Mouse (Mus musculus) CH12.LX (cell line): ENCODE data around the gene Catsper2.
A peak's percentile ranks its signal among the peaks of the same experiment; 100 is the strongest.
"Not testable (repeated sequence)": the region's sequence is repeated elsewhere in the genome, so short reads cannot be mapped to it uniquely, and the experiment has no call there.

Experiments used
- CTCF ChIP-seq, 2 experiments: IDR thresholded peaks in 1 of 2; conservative IDR thresholded peaks in 1 of 2; 2 replicates each; pipeline ENCODE4 v1.5.1; 2011 to 2012; ENCODE audit warnings: low read depth in 2 of 2, low read length in 2 of 2, improper control_type of control experiment in 1 of 2, inconsistent platforms in 1 of 2, mild to moderate bottlenecking in 1 of 2, moderate library complexity in 1 of 2
- E2F4 ChIP-seq: IDR thresholded peaks from 2 replicates; pipeline ENCODE4 v1.6.1; 2011; ENCODE audit warnings: low read depth, low read length, improper control_type of control experiment; ENCODE audit not compliant: insufficient replicate concordance
- ETS1 ChIP-seq: conservative IDR thresholded peaks from 2 replicates; pipeline ENCODE4 v1.6.1; 2012; ENCODE audit warnings: low read depth, mild to moderate bottlenecking, inconsistent platforms, low read length, improper control_type of control experiment, moderate library complexity
- POLR2A ChIP-seq: IDR thresholded peaks from 2 replicates; pipeline ENCODE4 v1.6.1; 2011; ENCODE audit warnings: low read depth, mild to moderate bottlenecking, improper control_type of control experiment, low read length
- RCOR1 ChIP-seq: conservative IDR thresholded peaks from 2 replicates; pipeline ENCODE4 v1.6.1; 2012; ENCODE audit warnings: low read depth, mild to moderate bottlenecking, inconsistent platforms, low read length, improper control_type of control experiment
- SIN3A ChIP-seq: IDR thresholded peaks from 2 replicates; pipeline ENCODE4 v1.6.1; 2012; ENCODE audit warnings: low read length, improper control_type of control experiment, inconsistent platforms
- TBP ChIP-seq: conservative IDR thresholded peaks from 2 replicates; pipeline ENCODE4 v1.6.1; 2011; ENCODE audit warnings: low read depth, low read length, improper control_type of control experiment
- UBTF ChIP-seq: IDR thresholded peaks from 2 replicates; pipeline ENCODE4 v1.6.1; 2012; ENCODE audit warnings: low read depth, mild to moderate bottlenecking, inconsistent platforms, low read length, improper control_type of control experiment, moderate library complexity
- USF2 ChIP-seq: conservative IDR thresholded peaks from 2 replicates; pipeline ENCODE4 v1.6.1; 2011; ENCODE audit warnings: low read depth, low read length, improper control_type of control experiment

GRCm38 (mm10) chr2:121386961-121387575, 26.5 kb downstream of the Catsper2 start, which contains the start of gene Strc:
- TF ChIP-seq UBTF; E2F4; CTCF (conservative IDR thresholded peaks at IDR 0.05 in 1 of 2, IDR thresholded peaks at IDR 0.05 in 1 of 2; ENCODE audit: low read depth in 2 of 2, low read length in 2 of 2); USF2; POLR2A; TBP; RCOR1: not testable (repeated sequence)
- TF ChIP-seq ETS1: peak; percentile 88
- peak; percentile 81 for TF ChIP-seq SIN3A
